Mouse (Mus musculus) midbrain, embryonic 16.5 days (tissue): Measurements from ENCODE around the gene Snapc3. TPM values are rescaled to one million over a fixed set of nuclear protein-coding genes. Genes with fewer than 3 reads are reported as not detected.

ENCODE experiments used
- ATAC-seq: fragments of 200-750 bp; cut with Nextera tagmentation; 2 replicates; pipeline ENCODE4 v1.8.0; 2017; ENCODE audit warnings: moderate TSS enrichment
- H3K27ac ChIP-seq: fragments of 300-500 bp; sonication (generic); 2 replicates; pipeline ENCODE4 v1.5.1; 2014; ENCODE audit warnings: mild to moderate bottlenecking, low read length, mixed read lengths
- H3K27me3 ChIP-seq: fragments of 300-500 bp; sonication (generic); 2 replicates; pipeline ENCODE4 v1.6.1; 2014; ENCODE audit warnings: low read depth, low read length, mixed read lengths; ENCODE audit not compliant: control insufficient read depth, insufficient read depth
- H3K36me3 ChIP-seq: fragments of 300-500 bp; sonication (generic); 2 replicates; pipeline ENCODE4 v1.6.1; 2014; ENCODE audit warnings: mild to moderate bottlenecking, low read length, moderate library complexity, mixed read lengths; ENCODE audit not compliant: control insufficient read depth, insufficient read depth
- H3K4me1 ChIP-seq: fragments of 300-500 bp; sonication (generic); 2 replicates; pipeline ENCODE4 v1.6.1; 2014; ENCODE audit warnings: mild to moderate bottlenecking, low read length, mixed read lengths; ENCODE audit not compliant: control insufficient read depth, insufficient read depth
- H3K4me2 ChIP-seq: fragments of 300-500 bp; sonication (generic); 2 replicates; pipeline ENCODE4 v1.6.1; 2014; ENCODE audit warnings: mild to moderate bottlenecking, low read length, mixed read lengths
- H3K4me3 ChIP-seq: fragments of 300-500 bp; sonication (generic); 2 replicates; pipeline ENCODE4 v1.5.1; 2014; ENCODE audit warnings: low read depth, mild to moderate bottlenecking, low read length, moderate library complexity, mixed read lengths
- H3K9ac ChIP-seq: fragments of 300-500 bp; sonication (generic); 2 replicates; pipeline ENCODE4 v1.6.1; 2014; ENCODE audit warnings: low read depth, low read length, mixed read lengths
- H3K9me3 ChIP-seq: fragments of 300-500 bp; sonication (generic); replicated peaks from 2 replicates; pipeline ENCODE4 v1.6.1; 2014; ENCODE audit warnings: mild to moderate bottlenecking, low read length, mixed read lengths; ENCODE audit not compliant: control insufficient read depth, poor library complexity, severe bottlenecking
- WGBS: fragments of 180-500 bp; shearing (Covaris S2); extraction: QIAGEN DNeasy Blood & Tissue Kit; methylation state at CpG from one replicate; pipeline ENCODE4 v1.1.7; 2014; 5-methylcytosine and 5-hydroxymethylcytosine counted together
- polyA plus RNA-seq: library from polyadenylated mRNA; unstranded; fragments of >200 nt; fragmentation: Nextera tagmentation; extraction: Ambion mirVana; gene quantifications from 2 replicates; pipeline ENCODE4 v1.2.1, GENCODE M21; 2015

Gene Snapc3
- polyA plus RNA-seq, 1 experiment from 2014 or later = 64.9 TPM

DNA sequence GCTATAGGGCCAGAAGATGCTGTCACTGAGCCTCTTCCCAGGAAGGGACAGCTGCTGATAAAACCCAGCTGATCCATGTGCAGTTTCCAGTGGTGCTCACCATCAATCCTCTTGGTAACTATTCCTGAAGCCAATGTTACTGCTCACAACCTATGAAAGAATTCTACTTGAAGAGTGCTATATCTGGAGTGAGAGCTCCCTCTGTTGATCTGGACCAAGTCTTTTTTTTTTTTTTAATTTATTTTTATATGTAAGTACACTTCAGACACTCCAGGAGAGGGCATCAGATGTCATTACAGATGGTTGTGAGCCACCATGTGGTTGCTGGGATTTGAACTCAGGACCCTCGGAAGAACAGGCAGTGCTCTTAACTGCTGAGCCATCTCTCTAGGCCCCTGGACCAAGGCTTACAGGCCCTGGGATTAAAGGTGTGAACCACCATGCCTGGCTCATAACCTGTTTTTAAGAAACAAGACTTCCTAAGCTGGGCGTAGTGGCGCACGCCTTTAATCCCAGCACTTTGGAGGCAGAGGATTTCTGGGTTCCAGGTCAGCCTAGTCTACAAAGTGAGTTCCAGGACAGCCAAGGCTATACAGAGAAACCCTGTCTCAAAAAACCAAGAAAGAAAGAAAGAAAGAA is 7.5 kb upstream of the Snapc3 start:
- H3K9ac ChIP-seq = no peak overlapping the region
- H3K9me3 ChIP-seq = peaks cover 14% of the 10 kb centered on the region
- ATAC-seq = no peak
- no peak overlapping the region for H3K27ac ChIP-seq
- H3K4me1 ChIP-seq = no peaks in the 10 kb centered on the region
- WGBS = 98% methylated on average over 4 of the region's 4 CpGs
- H3K4me3 ChIP-seq = no peak overlapping the region
- H3K4me2 ChIP-seq = no peak overlapping the region
- H3K36me3 ChIP-seq = no peaks in the 10 kb centered on the region
- H3K27me3 ChIP-seq = no peaks in the 10 kb centered on the region

GRCm38 (mm10) chr4:83412060-83412459 is 5.5 kb upstream of the Snapc3 start:
- Histone ChIP-seq H3K4me1 (peaks cover 3% of the 10 kb centered on the region; the same call in 1 of the 2 replicates), H3K9ac (no peak overlapping the region), H3K27me3 (no peaks in the 10 kb centered on the region), H3K36me3 (no peaks in the 10 kb centered on the region), H3K4me3 (no peak overlapping the region), H3K9me3 (peaks cover 14% of the 10 kb centered on the region), H3K27ac (no peak overlapping the region), H3K4me2 (no peak overlapping the region)
- 92% methylated on average over 3 of the region's 3 CpGs for WGBS
- ATAC-seq = no peak

GRCm38 (mm10) chr4:83414241-83414824 is 3.2 kb upstream of the Snapc3 start:
- Histone ChIP-seq H3K4me3 (no peak overlapping the region), H3K27ac (no peak overlapping the region), H3K36me3 (no peaks in the 10 kb centered on the region), H3K27me3 (no peaks in the 10 kb centered on the region), H3K9ac (no peak overlapping the region), H3K9me3 (no peaks in the 10 kb centered on the region), H3K4me2 (no peak overlapping the region), H3K4me1 (peaks cover 12% of the 10 kb centered on the region)
- 83% methylated on average over 5 of the region's 5 CpGs for WGBS
- no peak for ATAC-seq

GRCm38 (mm10) chr4:83417820-83418186 is 279 bp downstream of the Snapc3 start:
- Histone ChIP-seq H3K9ac (peak overlapping the region; percentile 80), H3K27ac (peak overlapping the region; percentile 94), H3K27me3 (no peaks in the 10 kb centered on the region), H3K9me3 (no peaks in the 10 kb centered on the region), H3K36me3 (peaks cover 5% of the 10 kb centered on the region; the same call in 1 of the 2 replicates), H3K4me3 (peak overlapping the region; percentile 63), H3K4me1 (peaks cover 22% of the 10 kb centered on the region), H3K4me2 (peak overlapping the region; percentile 78)
- WGBS = under 1% methylated on average over 30 of the region's 30 CpGs
- ATAC-seq = peak; percentile 81

DNA sequence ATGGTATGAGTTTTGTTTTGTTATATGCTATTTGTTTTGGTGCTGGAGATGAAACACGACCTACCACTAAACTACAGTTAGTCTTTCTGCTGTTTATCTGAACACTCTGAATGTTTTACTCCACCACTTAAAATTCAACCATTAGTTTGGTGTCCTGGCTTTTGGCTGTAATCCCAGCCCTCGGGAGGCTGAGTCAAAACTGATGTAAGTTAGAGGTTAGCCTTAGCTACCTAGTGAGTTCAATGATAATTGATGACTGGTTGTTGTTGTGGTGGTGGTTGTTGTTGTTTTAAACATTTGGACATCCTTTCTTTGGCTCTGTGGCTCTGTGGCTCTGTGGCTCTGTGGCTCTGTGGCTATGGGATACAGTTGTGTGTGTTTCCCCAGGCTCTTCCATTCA is 1.3 kb downstream of the Snapc3 start:
- WGBS = 79% methylated on average over 2 of the region's 2 CpGs
- Histone ChIP-seq H3K27me3 (no peaks in the 10 kb centered on the region), H3K27ac (peak overlapping the region; percentile 94; the same call in 1 of the 2 replicates), H3K36me3 (peaks cover 11% of the 10 kb centered on the region), H3K4me2 (peak overlapping the region; percentile 78), H3K9me3 (no peaks in the 10 kb centered on the region), H3K4me3 (peak overlapping the region; percentile 63), H3K9ac (peak overlapping the region; percentile 80), H3K4me1 (peaks cover 22% of the 10 kb centered on the region)
- ATAC-seq = no peak

DNA sequence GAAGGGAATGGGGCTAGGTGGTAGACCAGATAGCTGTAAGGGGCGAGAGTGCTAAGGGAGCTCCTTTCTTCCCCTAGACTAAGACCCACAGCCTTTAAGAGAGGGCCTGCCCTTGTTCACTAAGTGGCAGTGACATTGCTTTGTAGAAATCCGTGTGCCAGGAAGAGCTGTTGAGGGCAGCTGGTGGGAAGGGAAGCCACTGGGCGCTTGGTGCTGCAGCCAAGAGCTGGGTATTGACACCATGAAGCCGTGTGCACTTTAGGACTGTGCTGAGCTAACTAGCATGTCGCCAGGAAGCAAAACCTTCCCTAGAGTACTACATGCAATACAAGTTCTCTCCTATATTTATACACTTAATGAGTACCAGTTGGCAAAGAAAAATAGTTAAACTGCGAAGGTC is 6.1 kb downstream of the Snapc3 start:
- Histone ChIP-seq H3K27me3 (no peaks in the 10 kb centered on the region), H3K36me3 (peaks cover 33% of the 10 kb centered on the region), H3K4me2 (no peak overlapping the region), H3K27ac (no peak overlapping the region), H3K4me3 (no peak overlapping the region), H3K9me3 (no peaks in the 10 kb centered on the region), H3K4me1 (peaks cover 17% of the 10 kb centered on the region), H3K9ac (no peak overlapping the region)
- 95% methylated on average over 6 of the region's 6 CpGs for WGBS
- no peak for ATAC-seq

- H3K36me3 ChIP-seq = peaks cover 36% of the 10 kb centered on the region
- 98% methylated on average over 4 of the region's 4 CpGs for WGBS
- no peaks in the 10 kb centered on the region for H3K9me3 ChIP-seq
- no peak for ATAC-seq
- H3K27me3 ChIP-seq = no peaks in the 10 kb centered on the region
- H3K9ac ChIP-seq = no peak overlapping the region
- peaks cover 5% of the 10 kb centered on the region; the same call in 1 of the 2 replicates for H3K4me1 ChIP-seq
- no peak overlapping the region for H3K27ac ChIP-seq
- H3K4me3 ChIP-seq = no peak overlapping the region
- H3K4me2 ChIP-seq = no peak overlapping the region
Observed at GRCm38 (mm10) chr4:83425119-83425518, 7.6 kb downstream of the Snapc3 start.

DNA sequence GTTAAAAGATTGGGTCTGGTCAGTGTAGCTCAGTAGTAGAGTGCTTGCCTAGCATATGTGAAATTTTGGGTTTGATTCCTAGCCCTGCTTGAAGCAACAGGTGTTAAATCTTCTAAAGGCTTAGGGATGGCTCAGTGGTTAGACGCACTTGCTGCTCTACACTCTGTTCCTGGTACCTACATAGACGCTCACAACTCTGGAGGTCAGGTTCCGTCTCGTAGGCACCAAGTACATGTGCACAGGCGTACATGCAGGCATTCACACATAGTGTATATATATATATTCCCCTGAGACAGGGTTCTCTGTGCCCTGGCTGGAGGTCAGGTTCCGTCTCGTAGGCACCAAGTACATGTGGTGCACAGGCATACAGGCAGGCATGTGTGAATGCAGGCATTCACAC is 9.6 kb downstream of the Snapc3 start:
- no peak overlapping the region for H3K4me3 ChIP-seq
- H3K27ac ChIP-seq = no peak overlapping the region
- no peak for ATAC-seq
- 96% methylated on average over 7 of the region's 7 CpGs for WGBS
- H3K4me1 ChIP-seq = no peaks in the 10 kb centered on the region
- no peak overlapping the region for H3K9ac ChIP-seq
- H3K27me3 ChIP-seq = no peaks in the 10 kb centered on the region
- H3K9me3 ChIP-seq = no peaks in the 10 kb centered on the region
- H3K36me3 ChIP-seq = peaks cover 32% of the 10 kb centered on the region
- no peak overlapping the region for H3K4me2 ChIP-seq

GRCm38 (mm10) chr4:83427696-83428095 is 10.2 kb downstream of the Snapc3 start:
- H3K4me1 ChIP-seq = no peaks in the 10 kb centered on the region
- no peak overlapping the region for H3K9ac ChIP-seq
- H3K9me3 ChIP-seq = no peaks in the 10 kb centered on the region
- H3K27ac ChIP-seq = no peak overlapping the region
- WGBS = 96% methylated on average over 8 of the region's 8 CpGs
- H3K4me2 ChIP-seq = no peak overlapping the region
- no peak overlapping the region for H3K4me3 ChIP-seq
- H3K27me3 ChIP-seq = no peaks in the 10 kb centered on the region
- peaks cover 32% of the 10 kb centered on the region for H3K36me3 ChIP-seq
- ATAC-seq = no peak
